Mouse (Mus musculus) activated CD4-positive, CD25-positive, alpha-beta regulatory T cell (primary cell): ENCODE data around the gene Olfr822. TPM values are rescaled to one million over a fixed set of nuclear protein-coding genes. Genes with fewer than 3 reads are reported as not detected.

Experiments
- polyA plus RNA-seq, 2 experiments: library from polyadenylated mRNA; unstranded; fragments of 100-300 nt; shearing (Covaris generic); gene quantifications; one replicate each; pipeline ENCODE4 v1.2.1; 2017

Olfr822 gene
- polyA plus RNA-seq: under 1 TPM; 0.07 to 0.20 TPM

GRCm38 (mm10) chr10:130070910-130071309, at the start of gene Olfr822:
Gene Olfr822 (plus strand): TSS chr10:130071210.

GRCm38 (mm10) chr10:130030048-130030447, 41.0 kb upstream of the Olfr822 start, which contains the start of gene Olfr821:
Gene Olfr821 (plus strand): TSS chr10:130030348.

GRCm38 (mm10) chr10:130115283-130115682, 44.3 kb downstream of the Olfr822 start, which contains the start of gene Olfr823:
Gene Olfr823 (minus strand): TSS chr10:130115383.

Other genes with a start within 250 kb of the Olfr822 start
- under 1 TPM; 0.17 to 0.42 TPM for gene Olfr812, start 225.1 kb upstream of the Olfr822 start, polyA plus RNA-seq
- gene Olfr813, start 215.8 kb upstream of the Olfr822 start, polyA plus RNA-seq: not detected
- under 1 TPM in 1 of 2 experiments, not detected in 1; 0.04 TPM for gene Olfr814, start 191.4 kb upstream of the Olfr822 start, polyA plus RNA-seq
- under 1 TPM in 1 of 2 experiments, not detected in 1; 0.27 TPM for gene Olfr815, start 165.3 kb upstream of the Olfr822 start, polyA plus RNA-seq
- under 1 TPM in 1 of 2 experiments, not detected in 1; 0.28 TPM for gene Olfr816, start 155.6 kb upstream of the Olfr822 start, polyA plus RNA-seq
- gene Olfr818, start 122.1 kb upstream of the Olfr822 start, polyA plus RNA-seq: not detected
- gene Olfr819, start 103.9 kb upstream of the Olfr822 start, polyA plus RNA-seq: not detected
- under 1 TPM in 1 of 2 experiments, not detected in 1; 0.17 TPM for gene Olfr247, start 95.1 kb upstream of the Olfr822 start, polyA plus RNA-seq
- under 1 TPM in 1 of 2 experiments, not detected in 1; 0.23 TPM for gene Gm10310, start 86.1 kb upstream of the Olfr822 start, polyA plus RNA-seq
- gene Olfr820, start 58.6 kb upstream of the Olfr822 start, polyA plus RNA-seq: not detected
- not detected for gene Olfr821, start 40.9 kb upstream of the Olfr822 start, polyA plus RNA-seq
- not detected for gene Olfr823, start 44.2 kb downstream of the Olfr822 start, polyA plus RNA-seq
- gene Olfr824, start 58.8 kb downstream of the Olfr822 start, polyA plus RNA-seq: not detected
- under 1 TPM in 1 of 2 experiments, not detected in 1; 0.23 TPM for gene Olfr825, start 95.6 kb downstream of the Olfr822 start, polyA plus RNA-seq
- under 1 TPM in 1 of 2 experiments, not detected in 1; 0.42 TPM for gene Olfr826, start 113.0 kb downstream of the Olfr822 start, polyA plus RNA-seq
- not detected for gene Olfr827, start 143.2 kb downstream of the Olfr822 start, polyA plus RNA-seq
- gene Neurod4, start 209.0 kb downstream of the Olfr822 start, polyA plus RNA-seq: not detected